Mouse (Mus musculus) bone marrow macrophage, adult 2 months (primary cell): ENCODE measurements at regions not wholly inside any gene's neighbourhood (a gene's known extent, or its start where the extent isn't known, plus 50 kb on each side); places are given as distances from the start of the nearest gene placed in this dataset.
A peak's percentile ranks its signal among the peaks of the same experiment; 100 is the strongest.

ENCODE experiments used
- H3K27ac ChIP-seq: 2 replicates; pipeline ENCODE4 v1.5.1; 2012; ENCODE audit warnings: low read depth, low read length; ENCODE audit not compliant: insufficient read depth
- H3K4me1 ChIP-seq: 2 replicates; pipeline ENCODE4 v1.6.1; 2012; ENCODE audit warnings: low read length; ENCODE audit not compliant: control insufficient read depth, insufficient read depth
- H3K4me3 ChIP-seq: 2 replicates; pipeline ENCODE4 v1.5.1; 2012; ENCODE audit warnings: mild to moderate bottlenecking, low read length, moderate library complexity; ENCODE audit not compliant: insufficient read depth
- CTCF ChIP-seq: IDR thresholded peaks from 2 replicates; pipeline ENCODE4 v1.5.1; 2012; ENCODE audit warnings: low read depth, mild to moderate bottlenecking, low read length, moderate library complexity
- POLR2A ChIP-seq: IDR thresholded peaks from 2 replicates; pipeline ENCODE4 v1.6.1; 2012; ENCODE audit warnings: mild to moderate bottlenecking, low read depth, low read length, borderline replicate concordance

GRCm38 (mm10) chr3:19458386-19458785 lies 170.1 kb downstream of the 1700064H15Rik start:
- H3K27ac ChIP-seq: no peak overlapping the region
- peaks cover 13% of the 10 kb centered on the region for H3K4me1 ChIP-seq
- TF ChIP-seq POLR2A: no peak
- TF ChIP-seq CTCF: no peak
- H3K4me3 ChIP-seq: no peak overlapping the region

- no peak overlapping the region for H3K27ac ChIP-seq
- H3K4me1 ChIP-seq: peaks cover 13% of the 10 kb centered on the region
- no peak for TF ChIP-seq CTCF
- TF ChIP-seq POLR2A: no peak
- no peak overlapping the region for H3K4me3 ChIP-seq
These were observed 171.0 kb downstream of the 1700064H15Rik start for GRCm38 (mm10) chr3:19457431-19457830.

- Histone ChIP-seq H3K27ac (no peak overlapping the region), H3K4me3 (no peak overlapping the region), H3K4me1 (peaks cover 15% of the 10 kb centered on the region)
- no peak for TF ChIP-seq CTCF
- no peak for TF ChIP-seq POLR2A
These were observed 172.5 kb downstream of the 1700064H15Rik start for GRCm38 (mm10) chr3:19455838-19456448.

- H3K4me3 ChIP-seq: no peak overlapping the region
- H3K4me1 ChIP-seq: peaks cover 18% of the 10 kb centered on the region
- no peak overlapping the region for H3K27ac ChIP-seq
- TF ChIP-seq POLR2A: no peak
- no peak for TF ChIP-seq CTCF
These were observed 177.5 kb downstream of the 1700064H15Rik start for GRCm38 (mm10) chr3:19451022-19451421.

- Histone ChIP-seq H3K4me3 (no peak overlapping the region), H3K4me1 (peaks cover 18% of the 10 kb centered on the region), H3K27ac (no peak overlapping the region)
- TF ChIP-seq POLR2A: no peak
- no peak for TF ChIP-seq CTCF
These were observed 179.5 kb downstream of the 1700064H15Rik start for GRCm38 (mm10) chr3:19448931-19449330.

- Histone ChIP-seq H3K27ac (no peak overlapping the region), H3K4me3 (no peak overlapping the region), H3K4me1 (peaks cover 18% of the 10 kb centered on the region)
- TF ChIP-seq CTCF: no peak
- no peak for TF ChIP-seq POLR2A
These were observed 180.3 kb downstream of the 1700064H15Rik start for GRCm38 (mm10) chr3:19448192-19448591.

- Histone ChIP-seq H3K4me3 (no peak overlapping the region), H3K27ac (0 out of 2 replicates have a peak overlapping the region, but pooled peaks have one; percentile 4), H3K4me1 (peaks cover 18% of the 10 kb centered on the region)
- TF ChIP-seq POLR2A (no peak), CTCF (no peak)
These were observed 180.7 kb downstream of the 1700064H15Rik start for GRCm38 (mm10) chr3:19447733-19448132.

GRCm38 (mm10) chr3:19444914-19445313 lies 183.6 kb downstream of the 1700064H15Rik start:
- no peak for TF ChIP-seq POLR2A
- no peak for TF ChIP-seq CTCF
- H3K4me3 ChIP-seq: no peak overlapping the region
- no peak overlapping the region for H3K27ac ChIP-seq
- H3K4me1 ChIP-seq: peaks cover 10% of the 10 kb centered on the region

- TF ChIP-seq CTCF (no peak), POLR2A (no peak)
- no peak overlapping the region for H3K4me3 ChIP-seq
These were observed 186.7 kb downstream of the 1700064H15Rik start for GRCm38 (mm10) chr3:19441827-19442226.

GRCm38 (mm10) chr3:19430159-19430558 lies 198.3 kb downstream of the 1700064H15Rik start:
- Histone ChIP-seq H3K4me1 (peaks cover 29% of the 10 kb centered on the region), H3K27ac (peak overlapping the region; percentile 27), H3K4me3 (no peak overlapping the region)
- TF ChIP-seq CTCF (no peak), POLR2A (no peak)

More at GRCm38 (mm10) chr3:19441827-19442226, 186.7 kb downstream of the 1700064H15Rik start:
- H3K27ac ChIP-seq: no peak overlapping the region
- H3K4me1 ChIP-seq: no peaks in the 10 kb centered on the region

GRCm38 (mm10) chr3:19429422-19430076 lies 198.9 kb downstream of the 1700064H15Rik start:
- Histone ChIP-seq H3K27ac (peak overlapping the region; percentile 27), H3K4me3 (no peak overlapping the region), H3K4me1 (peaks cover 29% of the 10 kb centered on the region)
- no peak for TF ChIP-seq CTCF
- no peak for TF ChIP-seq POLR2A
